Mouse (Mus musculus) liver, postnatal 0 days (tissue): ENCODE data around the gene Agtpbp1.

ENCODE experiments used
- CTCF ChIP-seq: sonication (generic); IDR thresholded peaks from 2 replicates; pipeline ENCODE4 v1.5.1; 2016; ENCODE audit warnings: antibody characterized with exemption, low read depth
- EP300 ChIP-seq: IDR thresholded peaks from 2 replicates; pipeline ENCODE4 v1.6.1; 2016; ENCODE audit warnings: antibody characterized with exemption, low read depth, mild to moderate bottlenecking

- no peak for TF ChIP-seq CTCF
- no peak for TF ChIP-seq EP300
Measured at GRCm38 (mm10) chr13:59518016-59518415, 67.0 kb downstream of the Agtpbp1 start.
